Mouse (Mus musculus): Measurements from ENCODE around the gene Mmp19. TPM values are rescaled to one million over a fixed set of nuclear protein-coding genes. Genes with fewer than 3 reads are reported as not detected.

Gene Mmp19
- polyA plus RNA-seq, 1 experiment = 1.5 TPM

GRCm38 (mm10) chr10:128846664-128847063 lies 56.0 kb downstream of the Mmp19 start:
- H3K4me3 ChIP-seq (ENCODE audit: low read depth, low read length) = no peak overlapping the region
- no peaks in the 10 kb centered on the region for H3K9me3 ChIP-seq (replicated peaks; ENCODE audit: control insufficient read depth, insufficient read depth, low read length, poor library complexity, severe bottlenecking)
- no peaks in the 10 kb centered on the region for H3K27me3 ChIP-seq (ENCODE audit: control insufficient read depth, insufficient read depth, low read length, poor library complexity, severe bottlenecking)
- H3K4me1 ChIP-seq (ENCODE audit: control insufficient read depth, insufficient read depth, low read length) = no peaks in the 10 kb centered on the region
- peaks cover 69% of the 10 kb centered on the region for H3K36me3 ChIP-seq (ENCODE audit: control insufficient read depth, insufficient read depth, low read length, poor library complexity, severe bottlenecking)
- no peak overlapping the region for H3K27ac ChIP-seq (ENCODE audit: insufficient read depth, low read length)
- no peak overlapping the region for H3K9ac ChIP-seq (ENCODE audit: low read depth, poor library complexity, severe bottlenecking)
- TF ChIP-seq EP300 (IDR thresholded peaks at IDR 0.05; ENCODE audit: insufficient read depth, low read depth, low read length) (no peak), CTCF (IDR thresholded peaks at IDR 0.05; ENCODE audit: low read depth, low read length) (no peak), POLR2A (IDR thresholded peaks at IDR 0.05; ENCODE audit: insufficient read depth, low read length) (no peak)

GRCm38 (mm10) chr10:128848426-128848825 lies 57.7 kb downstream of the Mmp19 start:
- H3K9ac ChIP-seq (ENCODE audit: low read depth, poor library complexity, severe bottlenecking) = no peak overlapping the region
- H3K27me3 ChIP-seq (ENCODE audit: control insufficient read depth, insufficient read depth, low read length, poor library complexity, severe bottlenecking) = no peaks in the 10 kb centered on the region
- no peak overlapping the region for H3K4me3 ChIP-seq (ENCODE audit: low read depth, low read length)
- no peak overlapping the region for H3K27ac ChIP-seq (ENCODE audit: insufficient read depth, low read length)
- H3K36me3 ChIP-seq (ENCODE audit: control insufficient read depth, insufficient read depth, low read length, poor library complexity, severe bottlenecking) = peaks cover 64% of the 10 kb centered on the region
- H3K9me3 ChIP-seq (replicated peaks; ENCODE audit: control insufficient read depth, insufficient read depth, low read length, poor library complexity, severe bottlenecking) = no peaks in the 10 kb centered on the region
- H3K4me1 ChIP-seq (ENCODE audit: control insufficient read depth, insufficient read depth, low read length) = no peaks in the 10 kb centered on the region
- TF ChIP-seq POLR2A (IDR thresholded peaks at IDR 0.05; ENCODE audit: insufficient read depth, low read length) (no peak), CTCF (IDR thresholded peaks at IDR 0.05; ENCODE audit: low read depth, low read length) (no peak), EP300 (IDR thresholded peaks at IDR 0.05; ENCODE audit: insufficient read depth, low read depth, low read length) (no peak)

GRCm38 (mm10) chr10:128850339-128850738 lies 59.6 kb downstream of the Mmp19 start:
- Histone ChIP-seq H3K27me3 (ENCODE audit: control insufficient read depth, insufficient read depth, low read length, poor library complexity, severe bottlenecking) (no peaks in the 10 kb centered on the region), H3K36me3 (ENCODE audit: control insufficient read depth, insufficient read depth, low read length, poor library complexity, severe bottlenecking) (peaks cover 62% of the 10 kb centered on the region), H3K4me3 (ENCODE audit: low read depth, low read length) (no peak overlapping the region), H3K9me3 (replicated peaks; ENCODE audit: control insufficient read depth, insufficient read depth, low read length, poor library complexity, severe bottlenecking) (no peaks in the 10 kb centered on the region), H3K9ac (ENCODE audit: low read depth, poor library complexity, severe bottlenecking) (no peak overlapping the region), H3K4me1 (ENCODE audit: control insufficient read depth, insufficient read depth, low read length) (no peaks in the 10 kb centered on the region), H3K27ac (ENCODE audit: insufficient read depth, low read length) (no peak overlapping the region)
- TF ChIP-seq CTCF (IDR thresholded peaks at IDR 0.05; ENCODE audit: low read depth, low read length) = no peak
- TF ChIP-seq POLR2A (IDR thresholded peaks at IDR 0.05; ENCODE audit: insufficient read depth, low read length) = no peak
- TF ChIP-seq EP300 (IDR thresholded peaks at IDR 0.05; ENCODE audit: insufficient read depth, low read depth, low read length) = no peak

Other genes with a start within 250 kb of the Mmp19 start
- 22.4 and 24.6 TPM in 2 replicates for gene Zc3h10, start 243.1 kb upstream of the Mmp19 start, polyA plus RNA-seq (2011; ENCODE audit: insufficient read depth, insufficient read length, low read depth, missing spikeins)
- gene Rpl41, start 241.6 kb upstream of the Mmp19 start, polyA plus RNA-seq (2011; ENCODE audit: insufficient read depth, insufficient read length, low read depth, missing spikeins) = 3,771 and 3,978 TPM in 2 replicates
- gene Pa2g4, start 224.9 kb upstream of the Mmp19 start, polyA plus RNA-seq (2011; ENCODE audit: insufficient read depth, insufficient read length, low read depth, missing spikeins) = 366 and 396 TPM in 2 replicates
- gene Erbb3, start 201.3 kb upstream of the Mmp19 start, polyA plus RNA-seq (2011; ENCODE audit: insufficient read depth, insufficient read length, low read depth, missing spikeins) = 39.4 and 41.7 TPM in 2 replicates
- gene Rps26, start 164.2 kb upstream of the Mmp19 start, polyA plus RNA-seq (2011; ENCODE audit: insufficient read depth, insufficient read length, low read depth, missing spikeins) = 1,832 and 1,959 TPM in 2 replicates
- gene Ikzf4, start 144.9 kb upstream of the Mmp19 start, polyA plus RNA-seq (2011; ENCODE audit: insufficient read depth, insufficient read length, low read depth, missing spikeins) = 9.8 and 11.6 TPM in 2 replicates
- 14.3 and 14.4 TPM in 2 replicates for gene Suox, start 116.8 kb upstream of the Mmp19 start, polyA plus RNA-seq (2011; ENCODE audit: insufficient read depth, insufficient read length, low read depth, missing spikeins)
- 79.0 and 83.6 TPM in 2 replicates for gene Rab5b, start 94.6 kb upstream of the Mmp19 start, polyA plus RNA-seq (2011; ENCODE audit: insufficient read depth, insufficient read length, low read depth, missing spikeins)
- 3.0 TPM in 2 replicates for gene Pmel, start 86.7 kb upstream of the Mmp19 start, polyA plus RNA-seq (2011; ENCODE audit: insufficient read depth, insufficient read length, low read depth, missing spikeins)
- gene Cdk2, start 85.9 kb upstream of the Mmp19 start, polyA plus RNA-seq (2011; ENCODE audit: insufficient read depth, insufficient read length, low read depth, missing spikeins) = 81.4 and 82.7 TPM in 2 replicates
- 44.7 and 46.7 TPM in 2 replicates for gene Dgka, start 46.1 kb upstream of the Mmp19 start, polyA plus RNA-seq (2011; ENCODE audit: insufficient read depth, insufficient read length, low read depth, missing spikeins)
- gene Pym1, start 43.0 kb upstream of the Mmp19 start, polyA plus RNA-seq (2011; ENCODE audit: insufficient read depth, insufficient read length, low read depth, missing spikeins) = 53.8 and 56.0 TPM in 2 replicates
- 41.3 and 45.5 TPM in 2 replicates for gene Dnajc14, start 13.2 kb downstream of the Mmp19 start, polyA plus RNA-seq (2011; ENCODE audit: insufficient read depth, insufficient read length, low read depth, missing spikeins)
- 12.3 and 12.6 TPM in 2 replicates for gene Tmem198b, start 13.5 kb downstream of the Mmp19 start, polyA plus RNA-seq (2011; ENCODE audit: insufficient read depth, insufficient read length, low read depth, missing spikeins)
- gene Sarnp, start 26.4 kb downstream of the Mmp19 start, polyA plus RNA-seq (2011; ENCODE audit: insufficient read depth, insufficient read length, low read depth, missing spikeins) = 269 and 288 TPM in 2 replicates
- 63.2 and 69.2 TPM in 2 replicates for gene Ormdl2, start 30.7 kb downstream of the Mmp19 start, polyA plus RNA-seq (2011; ENCODE audit: insufficient read depth, insufficient read length, low read depth, missing spikeins)
- gene Gdf11, start 100.8 kb downstream of the Mmp19 start, polyA plus RNA-seq (2011; ENCODE audit: insufficient read depth, insufficient read length, low read depth, missing spikeins) = 2.8 and 3.0 TPM in 2 replicates
- 116 and 130 TPM in 2 replicates for gene Cd63, start 110.1 kb downstream of the Mmp19 start, polyA plus RNA-seq (2011; ENCODE audit: insufficient read depth, insufficient read length, low read depth, missing spikeins)
- gene Rdh5, start 132.0 kb downstream of the Mmp19 start, polyA plus RNA-seq (2011; ENCODE audit: insufficient read depth, insufficient read length, low read depth, missing spikeins) = 3.5 and 3.9 TPM in 2 replicates
- 36.7 and 44.5 TPM in 2 replicates for gene Bloc1s1, start 133.1 kb downstream of the Mmp19 start, polyA plus RNA-seq (2011; ENCODE audit: insufficient read depth, insufficient read length, low read depth, missing spikeins)
- gene Itga7, start 142.9 kb downstream of the Mmp19 start, polyA plus RNA-seq (2011; ENCODE audit: insufficient read depth, insufficient read length, low read depth, missing spikeins) = 1.6 and 3.2 TPM in 2 replicates
- not detected in 2 replicates for gene Mettl7b, start 170.1 kb downstream of the Mmp19 start, polyA plus RNA-seq (2011; ENCODE audit: insufficient read depth, insufficient read length, low read depth, missing spikeins)
- not detected in 2 replicates for gene Olfr9, start 198.5 kb downstream of the Mmp19 start, polyA plus RNA-seq (2011; ENCODE audit: insufficient read depth, insufficient read length, low read depth, missing spikeins)
- not detected in 2 replicates for gene Olfr763, start 219.9 kb downstream of the Mmp19 start, polyA plus RNA-seq (2011; ENCODE audit: insufficient read depth, insufficient read length, low read depth, missing spikeins)
- not detected in 2 replicates for gene Olfr764-ps1, start 249.0 kb downstream of the Mmp19 start, polyA plus RNA-seq (2011; ENCODE audit: insufficient read depth, insufficient read length, low read depth, missing spikeins)

Data from ES-Bruce4 (cell line).